Mouse (Mus musculus) heart, embryonic 11.5 days (tissue): ENCODE data around the gene Rpl4. TPM values are rescaled to one million over a fixed set of nuclear protein-coding genes. Genes with fewer than 3 reads are reported as not detected.
A peak's percentile ranks its signal among the peaks of the same experiment; 100 is the strongest.
"Not testable (repeated sequence)": the region's sequence is repeated elsewhere in the genome, so short reads cannot be mapped to it uniquely, and the experiment has no call there.

Source experiments
- ATAC-seq: fragments of 200-750 bp; cut with Nextera tagmentation; replicated peaks from 2 replicates; pipeline ENCODE4 v1.8.0; 2017; ENCODE audit warnings: moderate library complexity; ENCODE audit not compliant: insufficient number of reproducible peaks, low FRiP score, low TSS enrichment
- H3K27ac ChIP-seq: fragments of 300-500 bp; sonication (generic); 2 replicates; pipeline ENCODE4 v1.5.1; 2014; ENCODE audit warnings: mild to moderate bottlenecking, low read depth, low read length
- H3K27me3 ChIP-seq: fragments of 300-500 bp; sonication (generic); 2 replicates; pipeline ENCODE4 v1.6.1; 2014; ENCODE audit warnings: mild to moderate bottlenecking, low read length, mixed read lengths; ENCODE audit not compliant: control insufficient read depth, insufficient read depth
- H3K36me3 ChIP-seq: fragments of 300-500 bp; sonication (generic); 2 replicates; pipeline ENCODE4 v1.6.1; 2014; ENCODE audit warnings: mild to moderate bottlenecking, low read length, moderate library complexity, mixed read lengths; ENCODE audit not compliant: control insufficient read depth, insufficient read depth
- H3K4me1 ChIP-seq: fragments of 300-500 bp; sonication (generic); 2 replicates; pipeline ENCODE4 v1.6.1; 2014; ENCODE audit warnings: low read length; ENCODE audit not compliant: control insufficient read depth, insufficient read depth
- H3K4me2 ChIP-seq: fragments of 300-500 bp; sonication (generic); 2 replicates; pipeline ENCODE4 v1.6.1; 2014; ENCODE audit warnings: mild to moderate bottlenecking, moderate library complexity
- H3K4me3 ChIP-seq: fragments of 300-500 bp; sonication (generic); 2 replicates; pipeline ENCODE4 v1.5.1; 2014; ENCODE audit warnings: low read depth, low read length
- H3K9ac ChIP-seq: fragments of 300-500 bp; sonication (generic); 2 replicates; pipeline ENCODE4 v1.6.1; 2014; ENCODE audit warnings: mild to moderate bottlenecking, low read depth, low read length, moderate library complexity
- H3K9me3 ChIP-seq: fragments of 300-500 bp; sonication (generic); replicated peaks from 2 replicates; pipeline ENCODE4 v1.6.1; 2016; ENCODE audit warnings: low read length; ENCODE audit not compliant: control insufficient read depth
- WGBS: fragments of 180-500 bp; shearing (Covaris S2); extraction: QIAGEN DNeasy Blood & Tissue Kit; methylation state at CpG from one replicate; pipeline ENCODE4 v1.1.7; 2014; ENCODE audit not compliant: insufficient replicate concordance; 5-methylcytosine and 5-hydroxymethylcytosine counted together
- polyA plus RNA-seq: library from polyadenylated mRNA; unstranded; fragments of >200 nt; fragmentation: Nextera tagmentation; extraction: Ambion mirVana; gene quantifications from 2 replicates; pipeline ENCODE4 v1.2.1, GENCODE M21; 2014

Gene Rpl4
- polyA plus RNA-seq, 1 experiment from 2014 or later, result 988 TPM

DNA sequence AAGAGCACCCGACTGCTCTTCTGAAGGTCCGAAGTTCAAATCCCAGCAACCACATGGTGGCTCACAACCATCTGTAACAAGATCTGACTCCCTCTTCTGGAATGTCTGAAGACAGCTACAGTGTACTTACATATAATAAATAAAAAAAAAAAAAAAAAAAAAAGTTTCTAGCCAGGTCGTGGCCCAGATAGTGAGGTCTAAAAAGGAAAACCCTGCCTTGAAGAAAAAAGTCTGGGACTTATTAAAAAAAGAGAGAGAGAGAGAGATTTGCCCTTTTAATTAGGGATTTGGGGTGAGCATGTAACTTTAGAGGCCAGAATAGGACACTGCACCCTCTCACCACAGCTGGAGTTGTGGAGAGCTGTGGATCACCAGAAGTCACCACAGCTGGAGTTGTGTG, 3.2 kb upstream of the Rpl4 start:
- not testable (repeated sequence) for ATAC-seq, H3K9me3 ChIP-seq, H3K9ac ChIP-seq, H3K36me3 ChIP-seq, H3K4me1 ChIP-seq, H3K4me3 ChIP-seq, H3K4me2 ChIP-seq, H3K27ac ChIP-seq, H3K27me3 ChIP-seq
- WGBS, result 87% methylated on average over 3 of the region's 3 CpGs

GRCm38 (mm10) chr9:64172145-64172815, 895 bp upstream of the Rpl4 start:
- Histone ChIP-seq H3K4me3 (peak overlapping the region; percentile 93), H3K9ac (peak overlapping the region; percentile 98), H3K4me1 (peaks cover 6% of the 10 kb centered on the region; the same call in 1 of the 2 replicates), H3K9me3 (no peaks in the 10 kb centered on the region), H3K36me3 (peaks cover 22% of the 10 kb centered on the region), H3K27ac (peak overlapping the region; percentile 90), H3K4me2 (peak overlapping the region; percentile 81), H3K27me3 (no peaks in the 10 kb centered on the region)
- ATAC-seq, result no peak
- 2% methylated on average over 18 of the region's 18 CpGs for WGBS

DNA sequence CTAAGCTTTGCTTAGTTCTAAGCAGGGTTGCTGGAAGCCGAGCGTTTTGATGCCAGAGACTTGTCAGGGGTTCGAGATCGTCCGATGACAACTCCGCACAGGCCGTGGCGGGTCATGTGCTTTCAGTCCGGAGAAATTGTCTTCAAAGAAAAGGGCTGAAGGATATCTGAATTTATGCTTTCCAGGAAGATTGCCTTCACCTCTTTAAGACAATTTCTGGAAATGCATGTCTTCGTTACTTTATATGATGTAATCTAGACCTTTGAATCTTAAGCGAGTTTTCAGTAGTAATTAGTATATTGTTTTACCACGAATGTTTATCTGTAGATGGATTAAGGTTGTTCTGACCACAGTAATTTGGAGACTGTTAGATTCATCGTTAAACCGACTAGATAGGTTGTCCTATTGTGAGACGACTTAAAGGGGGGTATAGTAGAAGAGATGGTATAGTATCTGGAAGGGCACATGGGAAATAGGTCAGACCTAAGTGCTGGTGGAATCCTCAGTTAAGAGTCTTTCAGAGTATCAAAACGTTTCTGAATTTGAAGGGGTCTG, 568 bp downstream of the Rpl4 start:
- Histone ChIP-seq H3K4me1 (peaks cover 6% of the 10 kb centered on the region; the same call in 1 of the 2 replicates), H3K9me3 (no peaks in the 10 kb centered on the region), H3K27ac (peak overlapping the region; percentile 90), H3K27me3 (no peaks in the 10 kb centered on the region), H3K4me3 (peak overlapping the region; percentile 93), H3K4me2 (peak overlapping the region; percentile 81), H3K9ac (peak overlapping the region; percentile 98), H3K36me3 (peaks cover 30% of the 10 kb centered on the region)
- 0 out of 2 replicates have a peak, but pooled peaks have one; percentile 7 for ATAC-seq
- under 1% methylated on average over 16 of the region's 16 CpGs for WGBS

- Histone ChIP-seq H3K27me3 (no peaks in the 10 kb centered on the region), H3K9ac (peak overlapping the region; percentile 98), H3K36me3 (peaks cover 30% of the 10 kb centered on the region), H3K4me1 (peaks cover 6% of the 10 kb centered on the region; the same call in 1 of the 2 replicates), H3K4me3 (peak overlapping the region; percentile 93), H3K9me3 (no peaks in the 10 kb centered on the region), H3K27ac (no peak overlapping the region), H3K4me2 (peak overlapping the region; percentile 81)
- no peak for ATAC-seq
Observed at GRCm38 (mm10) chr9:64174341-64174740, 1.2 kb downstream of the Rpl4 start.

- Histone ChIP-seq H3K9me3 (no peaks in the 10 kb centered on the region), H3K4me2 (peak overlapping the region; percentile 81), H3K36me3 (peaks cover 30% of the 10 kb centered on the region), H3K27ac (no peak overlapping the region), H3K9ac (peak overlapping the region; percentile 43; the same call in 1 of the 2 replicates), H3K4me1 (peaks cover 9% of the 10 kb centered on the region), H3K4me3 (peak overlapping the region; percentile 93), H3K27me3 (no peaks in the 10 kb centered on the region)
- WGBS, result 56% methylated on average over 8 of the region's 8 CpGs
- ATAC-seq, result no peak
Observed at GRCm38 (mm10) chr9:64174766-64175165, 1.6 kb downstream of the Rpl4 start.

- peak overlapping the region; percentile 81; the same call in 1 of the 2 replicates for H3K4me2 ChIP-seq
- H3K27ac ChIP-seq, result no peak overlapping the region
- WGBS, result 85% methylated on average over 11 of the region's 11 CpGs
Observed at GRCm38 (mm10) chr9:64175378-64175777, 2.2 kb downstream of the Rpl4 start.

DNA sequence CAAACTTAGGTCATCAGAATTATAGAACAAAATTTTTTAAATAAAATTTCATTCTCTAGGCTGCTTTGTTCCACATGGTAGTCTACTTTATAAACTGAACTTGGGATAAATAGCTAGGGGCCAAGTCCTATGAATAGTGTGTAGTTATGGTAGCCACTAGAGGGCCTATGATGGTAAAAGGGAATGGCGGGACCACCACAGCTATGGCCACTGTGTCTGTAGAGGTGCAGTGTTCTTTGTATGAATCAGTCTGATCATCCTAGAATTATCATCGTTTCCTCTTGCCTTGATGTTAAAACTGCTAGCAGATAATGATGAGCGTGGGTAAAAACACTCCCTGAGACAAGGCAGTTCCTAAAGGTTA, 5.4 kb downstream of the Rpl4 start:
- Histone ChIP-seq H3K4me2 (peak overlapping the region; percentile 73), H3K9me3 (no peaks in the 10 kb centered on the region), H3K36me3 (peaks cover 35% of the 10 kb centered on the region), H3K4me1 (peaks cover 13% of the 10 kb centered on the region), H3K9ac (peak overlapping the region; percentile 80; the same call in 1 of the 2 replicates), H3K27ac (peak overlapping the region; percentile 81), H3K27me3 (no peaks in the 10 kb centered on the region), H3K4me3 (peak overlapping the region; percentile 79)
- 0 out of 2 replicates have a peak, but pooled peaks have one; percentile 29 for ATAC-seq
- WGBS, result 41% methylated on average over 3 of the region's 3 CpGs

More at GRCm38 (mm10) chr9:64175378-64175777, 2.2 kb downstream of the Rpl4 start:
- no peaks in the 10 kb centered on the region for H3K27me3 ChIP-seq
- H3K9me3 ChIP-seq, result no peaks in the 10 kb centered on the region
- H3K9ac ChIP-seq, result no peak overlapping the region
- ATAC-seq, result no peak
- no peak overlapping the region for H3K4me3 ChIP-seq
- peaks cover 30% of the 10 kb centered on the region for H3K36me3 ChIP-seq
- H3K4me1 ChIP-seq, result peaks cover 13% of the 10 kb centered on the region

- Histone ChIP-seq H3K4me1 (peaks cover 13% of the 10 kb centered on the region), H3K4me2 (peak within 1 kb of the TSS; percentile 73), H3K36me3 (peaks cover 35% of the 10 kb centered on the region), H3K27me3 (no peaks in the 10 kb centered on the region), H3K4me3 (peak within 1 kb of the TSS; percentile 79), H3K9ac (peak within 1 kb of the TSS; percentile 80), H3K9me3 (no peaks in the 10 kb centered on the region), H3K27ac (peak within 1 kb of the TSS; percentile 81)
- WGBS, result under 1% methylated on average over 35 of the region's 35 CpGs
- peak; percentile 85 for ATAC-seq
Observed at GRCm38 (mm10) chr9:64178974-64179646, 5.9 kb downstream of the Rpl4 start, which contains the start of gene Snapc5. TSS of gene Snapc5 (plus strand) at chr9:64179274.
